Mouse (Mus musculus): Measurements from ENCODE around the gene Glt6d1.
"Not testable (repeated sequence)": the region's sequence is repeated elsewhere in the genome, so short reads cannot be mapped to it uniquely, and the experiment has no call there.

Gene Glt6d1

GRCm38 (mm10) chr2:25815748-25816147, at the start of gene Glt6d1:
Gene Glt6d1, minus strand, starts transcription at chr2:25815848.
- DNase-seq (ENCODE audit: low read depth), result not testable (repeated sequence)

GRCm38 (mm10) chr2:25865412-25865811, 49.8 kb upstream of the Glt6d1 start:
- DNase-seq (ENCODE audit: low read depth), result no peak

GRCm38 (mm10) chr2:25864230-25864629, 48.6 kb upstream of the Glt6d1 start:
- DNase-seq (ENCODE audit: low read depth), result no peak

GRCm38 (mm10) chr2:25863337-25864131, 47.9 kb upstream of the Glt6d1 start, which contains the start of gene Kcnt1:
Gene Kcnt1, plus strand, starts transcription at chr2:25863734.
- DNase-seq (ENCODE audit: low read depth), result no peak

GRCm38 (mm10) chr2:25862696-25863270, 47.1 kb upstream of the Glt6d1 start:
- DNase-seq (ENCODE audit: low read depth), result no peak

- no peak for DNase-seq (ENCODE audit: low read depth)
Measured at GRCm38 (mm10) chr2:25862038-25862437, 46.4 kb upstream of the Glt6d1 start.

- DNase-seq (ENCODE audit: low read depth), result no peak
Measured at GRCm38 (mm10) chr2:25859891-25860290, 44.2 kb upstream of the Glt6d1 start.

GRCm38 (mm10) chr2:25853998-25854397, 38.4 kb upstream of the Glt6d1 start:
- peak; percentile 34 for DNase-seq (ENCODE audit: low read depth)

- DNase-seq (ENCODE audit: low read depth), result no peak
Measured at GRCm38 (mm10) chr2:25852626-25853025, 37.0 kb upstream of the Glt6d1 start.

- DNase-seq (ENCODE audit: low read depth), result peak; percentile 66
Measured at GRCm38 (mm10) chr2:25850330-25850729, 34.7 kb upstream of the Glt6d1 start.

GRCm38 (mm10) chr2:25847226-25847625, 31.6 kb upstream of the Glt6d1 start, which contains the start of gene Sohlh1:
Gene Sohlh1, minus strand, starts transcription at chr2:25847248.
- no peak for DNase-seq (ENCODE audit: low read depth)

- no peak for DNase-seq (ENCODE audit: low read depth)
Measured at GRCm38 (mm10) chr2:25846516-25846915, 30.9 kb upstream of the Glt6d1 start.

GRCm38 (mm10) chr2:25844097-25844496, 28.4 kb upstream of the Glt6d1 start:
- no peak for DNase-seq (ENCODE audit: low read depth)

GRCm38 (mm10) chr2:25842758-25843157, 27.1 kb upstream of the Glt6d1 start:
- no peak for DNase-seq (ENCODE audit: low read depth)

- DNase-seq (ENCODE audit: low read depth), result no peak
Measured at GRCm38 (mm10) chr2:25842161-25842560, 26.5 kb upstream of the Glt6d1 start.

GRCm38 (mm10) chr2:25836291-25836690, 20.6 kb upstream of the Glt6d1 start:
- peak; percentile 76 for DNase-seq (ENCODE audit: low read depth)

GRCm38 (mm10) chr2:25830786-25831185, 15.1 kb upstream of the Glt6d1 start:
- DNase-seq (ENCODE audit: low read depth), result no peak

GRCm38 (mm10) chr2:25828344-25828947, 12.8 kb upstream of the Glt6d1 start:
- peak; percentile 69 for DNase-seq (ENCODE audit: low read depth)

GRCm38 (mm10) chr2:25824751-25825150, 9.1 kb upstream of the Glt6d1 start:
- DNase-seq (ENCODE audit: low read depth), result no peak

- DNase-seq (ENCODE audit: low read depth), result no peak
Measured at GRCm38 (mm10) chr2:25822806-25823205, 7.2 kb upstream of the Glt6d1 start, which contains the start of gene Lcn9. Gene Lcn9, plus strand, starts transcription at chr2:25823153.

- no peak for DNase-seq (ENCODE audit: low read depth)
Measured at GRCm38 (mm10) chr2:25813364-25813763, 2.3 kb downstream of the Glt6d1 start.

GRCm38 (mm10) chr2:25811711-25812110, 3.9 kb downstream of the Glt6d1 start:
- DNase-seq (ENCODE audit: low read depth), result no peak

- DNase-seq (ENCODE audit: low read depth), result no peak
Measured at GRCm38 (mm10) chr2:25798065-25798464, 17.6 kb downstream of the Glt6d1 start.

Data from naive thymus-derived CD4-positive, alpha-beta T cell, adult 2 months (primary cell).